Mouse (Mus musculus): ENCODE measurements around the gene Mettl25. TPM values are rescaled to one million over a fixed set of nuclear protein-coding genes. Genes with fewer than 3 reads are reported as not detected.

Gene Mettl25
- polyA plus RNA-seq, 1 experiment from 2014 or later = 16.4 TPM

DNA sequence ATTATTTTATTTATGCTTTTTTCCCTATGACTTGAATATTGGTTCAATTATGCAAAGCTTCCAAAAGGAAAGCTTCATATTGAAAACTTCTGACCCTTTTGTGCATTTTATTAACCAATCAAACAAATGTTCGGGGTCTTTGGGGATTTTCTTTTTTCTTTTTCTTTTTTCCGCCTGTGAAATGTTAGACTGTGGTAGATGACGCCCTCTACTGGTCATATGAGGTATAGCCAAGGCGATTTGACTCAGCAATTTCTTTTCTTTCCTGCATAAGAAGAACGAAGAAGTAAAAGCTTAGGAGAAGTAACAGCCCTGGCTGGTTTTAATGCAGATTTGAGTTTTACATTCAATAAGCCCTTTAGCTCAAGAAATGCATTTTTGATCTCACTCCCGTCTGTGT, 126.3 kb downstream of the Mettl25 start:
- WGBS = 14% methylated on average over 6 of the region's 6 CpGs
- Histone ChIP-seq H3K4me3 (ENCODE audit: low read length) (no peak overlapping the region), H3K27me3 (ENCODE audit: control insufficient read depth, insufficient read depth, low read length) (no peaks in the 10 kb centered on the region), H3K4me1 (ENCODE audit: control insufficient read depth, insufficient read depth, low read length) (no peaks in the 10 kb centered on the region), H3K27ac (ENCODE audit: low read depth, low read length) (no peak overlapping the region), H3K4me2 (replicated peaks; ENCODE audit: low read depth, low read length) (no peak overlapping the region), H3K9me3 (ENCODE audit: control insufficient read depth, low read length) (no peaks in the 10 kb centered on the region), H3K9ac (ENCODE audit: low read depth, low read length) (no peak overlapping the region), H3K36me3 (ENCODE audit: control insufficient read depth, insufficient read depth, low read length) (no peaks in the 10 kb centered on the region)
- no peak for ATAC-seq (ENCODE audit: low FRiP score, low TSS enrichment)

GRCm38 (mm10) chr10:105714366-105714765, 126.8 kb downstream of the Mettl25 start:
- H3K4me2 ChIP-seq (replicated peaks; ENCODE audit: low read depth, low read length) = no peak overlapping the region
- H3K36me3 ChIP-seq (ENCODE audit: control insufficient read depth, insufficient read depth, low read length) = no peaks in the 10 kb centered on the region
- WGBS = 43% methylated on average over 4 of the region's 4 CpGs
- H3K4me1 ChIP-seq (ENCODE audit: control insufficient read depth, insufficient read depth, low read length) = no peaks in the 10 kb centered on the region
- H3K4me3 ChIP-seq (ENCODE audit: low read length) = no peak overlapping the region
- ATAC-seq (ENCODE audit: low FRiP score, low TSS enrichment) = no peak
- H3K27ac ChIP-seq (ENCODE audit: low read depth, low read length) = no peak overlapping the region
- no peaks in the 10 kb centered on the region for H3K27me3 ChIP-seq (ENCODE audit: control insufficient read depth, insufficient read depth, low read length)
- H3K9me3 ChIP-seq (ENCODE audit: control insufficient read depth, low read length) = no peaks in the 10 kb centered on the region
- no peak overlapping the region for H3K9ac ChIP-seq (ENCODE audit: low read depth, low read length)

GRCm38 (mm10) chr10:105713222-105713621, 128.0 kb downstream of the Mettl25 start:
- H3K4me3 ChIP-seq (ENCODE audit: low read length) = no peak overlapping the region
- 74% methylated on average over 5 of the region's 5 CpGs for WGBS
- H3K36me3 ChIP-seq (ENCODE audit: control insufficient read depth, insufficient read depth, low read length) = no peaks in the 10 kb centered on the region
- no peaks in the 10 kb centered on the region for H3K4me1 ChIP-seq (ENCODE audit: control insufficient read depth, insufficient read depth, low read length)
- no peak overlapping the region for H3K9ac ChIP-seq (ENCODE audit: low read depth, low read length)
- no peaks in the 10 kb centered on the region for H3K27me3 ChIP-seq (ENCODE audit: control insufficient read depth, insufficient read depth, low read length)
- no peak overlapping the region for H3K27ac ChIP-seq (ENCODE audit: low read depth, low read length)
- H3K4me2 ChIP-seq (replicated peaks; ENCODE audit: low read depth, low read length) = no peak overlapping the region
- ATAC-seq (ENCODE audit: low FRiP score, low TSS enrichment) = no peak
- no peaks in the 10 kb centered on the region for H3K9me3 ChIP-seq (ENCODE audit: control insufficient read depth, low read length)

Other genes with a start within 250 kb of the Mettl25 start
- gene Ccdc59, start 313 bp downstream of the Mettl25 start, polyA plus RNA-seq (2014; fragmentation: Nextera tagmentation; extraction: Ambion mirVana) = 62.9 and 64.4 TPM in 2 replicates

All from kidney, embryonic 14.5 days (tissue).